Mouse (Mus musculus): ENCODE data around the gene Gabbr2.

GRCm38 (mm10) chr4:46661433-46661832 is 330.2 kb downstream of the Gabbr2 start:
- TF ChIP-seq CTCF (IDR thresholded peaks at IDR 0.05; ENCODE audit: insufficient read depth, low read length), result no peak
- no peak for TF ChIP-seq POLR2A (IDR thresholded peaks at IDR 0.05; ENCODE audit: borderline replicate concordance, extremely low read depth, low read depth, low read length)
